Mouse (Mus musculus): ENCODE results near the gene Gpx7.
"Not testable (repeated sequence)": the region's sequence is repeated elsewhere in the genome, so short reads cannot be mapped to it uniquely, and the experiment has no call there.

The Gpx7 gene

DNA sequence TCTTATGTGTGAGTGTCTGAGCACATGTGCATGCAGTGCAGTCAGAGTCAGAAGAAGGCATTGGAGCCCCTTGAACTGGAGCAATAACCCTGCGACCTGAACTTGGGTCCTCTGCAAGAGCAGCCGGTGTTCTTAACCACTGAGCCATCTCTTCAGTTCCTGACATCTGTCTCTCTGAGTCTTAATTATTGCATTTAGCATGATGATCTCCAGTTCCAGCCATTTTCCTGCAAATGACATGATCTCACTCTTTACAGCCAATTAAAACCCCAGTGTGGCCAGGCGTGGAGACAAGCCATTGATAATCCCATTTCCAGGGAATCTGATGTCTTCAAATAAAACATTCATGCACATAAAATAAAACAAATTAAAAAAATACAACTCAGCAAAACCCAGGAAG, 18.0 kb downstream of the Gpx7 start:
- DNase-seq, result no peak

DNA sequence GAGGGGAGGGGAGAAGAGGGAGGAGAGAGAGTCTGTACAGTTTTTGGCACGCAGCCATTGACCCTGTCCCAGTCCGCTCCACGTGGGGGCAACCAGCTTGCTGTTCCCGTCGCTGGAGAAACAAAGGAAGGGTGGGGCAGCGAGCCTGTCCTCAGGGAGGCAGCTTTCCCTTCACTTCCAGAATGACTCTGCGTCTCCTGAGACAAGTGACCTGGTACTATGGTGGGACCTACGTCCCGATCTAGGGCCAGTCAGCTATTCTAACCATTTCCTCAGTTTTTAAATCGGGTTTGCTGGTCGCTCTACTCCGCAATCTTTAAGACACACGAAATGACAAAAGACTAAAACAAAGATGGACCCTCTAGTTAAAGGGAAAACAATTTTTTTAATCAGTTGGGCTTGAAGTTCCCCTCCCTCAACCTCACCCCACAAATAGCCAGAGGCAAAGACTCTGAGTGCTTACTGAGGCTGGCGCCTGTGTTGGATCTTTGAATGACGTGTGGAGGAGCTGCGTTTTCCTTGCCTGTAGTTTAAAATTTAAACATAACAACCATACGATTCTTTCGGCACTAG, 19.0 kb downstream of the Gpx7 start:
- peak; percentile 76 to 86 for DNase-seq

GRCm38 (mm10) chr4:108387106-108387505, 19.7 kb downstream of the Gpx7 start:
- peak in 1 of 2 experiments; percentile 13 for DNase-seq

GRCm38 (mm10) chr4:108386087-108386486, 20.7 kb downstream of the Gpx7 start:
- DNase-seq, result no peak

DNA sequence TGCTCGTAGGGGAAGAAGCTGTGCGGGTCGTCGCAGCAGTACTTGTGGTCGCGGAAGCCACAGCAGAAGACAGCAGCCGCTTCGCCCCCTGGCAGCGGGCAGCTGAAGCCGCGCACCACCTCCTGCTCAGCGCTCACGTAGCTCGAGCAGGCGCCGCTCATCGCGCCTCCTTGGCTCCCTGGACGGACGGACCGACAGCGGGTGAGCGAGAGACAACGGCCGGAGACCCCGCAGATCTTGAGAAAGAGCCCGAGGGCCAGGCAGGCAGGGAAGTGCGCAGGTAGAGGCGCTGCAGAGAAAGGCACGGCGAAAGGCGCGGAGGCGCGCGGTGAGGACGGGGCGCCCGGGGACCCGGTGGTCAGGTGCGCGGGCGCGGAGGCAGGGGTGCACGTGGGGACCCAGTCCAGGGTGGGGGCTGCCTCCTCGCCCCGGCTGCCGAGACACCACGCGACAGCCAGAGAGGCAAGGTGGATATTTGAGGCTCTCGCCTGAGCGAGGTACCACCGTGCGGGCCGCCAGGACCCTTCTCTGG, 23.5 kb downstream of the Gpx7 start, which contains the start of gene Shisal2a:
TSS of gene Shisal2a (minus strand) at position 167 of the 532 bp plus-strand sequence.
- DNase-seq, result peak in 1 of 2 experiments; percentile 42

DNA sequence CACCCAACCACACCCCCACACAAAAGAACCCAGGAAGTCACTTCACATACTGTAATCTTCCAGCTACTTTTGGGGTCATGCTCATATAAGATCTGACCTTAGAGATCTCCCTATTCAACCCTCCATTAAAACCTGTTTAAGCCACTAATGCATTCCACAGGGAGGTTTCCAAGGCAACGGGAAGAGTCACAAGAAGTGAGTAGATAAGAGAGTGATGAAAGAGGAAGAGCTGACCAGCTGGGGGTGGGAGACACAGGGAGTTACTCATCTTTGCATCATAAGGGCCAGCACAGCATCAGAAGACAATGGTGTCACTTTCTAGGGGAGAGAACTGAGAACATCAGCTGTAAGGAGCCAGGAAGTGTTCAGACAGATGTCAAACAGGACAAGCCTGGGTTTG, 26.6 kb downstream of the Gpx7 start:
- DNase-seq, result no peak

DNA sequence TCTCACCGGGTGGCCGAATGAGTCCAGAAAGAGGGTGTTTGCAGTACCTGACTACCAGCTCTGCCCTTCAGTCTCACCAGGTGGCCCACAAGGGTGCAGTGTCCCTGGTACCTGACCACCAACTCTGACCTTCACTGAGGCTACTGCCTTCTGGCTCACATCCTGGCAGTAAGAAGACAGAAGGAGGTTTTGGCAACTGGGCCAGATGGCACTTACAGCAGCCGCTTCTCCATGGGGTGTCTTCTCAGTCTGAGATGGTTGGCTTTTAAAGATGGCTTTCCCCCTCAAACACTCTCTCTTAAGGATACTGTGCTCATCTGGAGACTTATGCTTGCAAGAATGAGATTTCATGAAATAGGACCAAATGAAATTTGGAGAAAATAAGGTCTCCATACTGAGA, 27.3 kb downstream of the Gpx7 start:
- DNase-seq, result no peak

- DNase-seq, result no peak
Measured at GRCm38 (mm10) chr4:108372166-108372565, 34.6 kb downstream of the Gpx7 start.

DNA sequence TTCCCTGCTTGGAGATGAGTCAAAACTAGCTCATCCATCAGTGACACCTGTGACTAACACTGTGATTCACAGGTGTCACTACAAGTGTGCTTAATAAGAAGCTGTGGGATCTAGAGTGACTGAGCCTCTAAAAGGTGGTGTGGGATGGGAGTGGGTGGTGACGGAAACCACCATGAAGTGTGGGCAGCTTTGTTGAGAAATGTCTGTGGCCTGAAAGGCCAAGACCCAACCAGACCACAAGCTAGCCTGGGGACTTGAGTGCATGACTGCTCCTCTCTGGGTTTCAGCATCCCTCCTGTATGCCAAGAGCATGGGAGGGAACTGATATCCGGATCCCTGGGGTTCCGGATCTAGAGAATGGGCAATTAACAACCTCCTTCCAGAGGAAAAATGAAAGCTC, 35.3 kb downstream of the Gpx7 start:
- no peak for DNase-seq

DNA sequence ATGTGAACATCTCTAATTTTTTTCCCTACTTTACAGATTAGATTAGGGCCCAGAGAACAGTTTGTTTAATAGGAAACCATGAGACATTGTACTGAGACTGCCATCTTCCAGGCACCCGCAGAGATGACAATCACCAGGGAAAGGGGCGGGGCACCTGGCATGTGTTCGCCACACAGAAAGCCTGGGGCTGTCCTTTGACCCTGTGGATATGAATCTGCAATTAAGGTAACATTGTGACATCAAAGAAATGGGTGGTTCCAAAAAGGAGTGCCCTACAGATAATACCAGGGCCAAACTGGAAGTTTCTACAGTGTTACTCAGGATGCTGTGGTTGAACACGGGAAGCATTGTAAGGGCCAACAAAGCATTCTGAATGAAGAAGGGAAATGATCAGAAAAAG, 36.4 kb downstream of the Gpx7 start:
- no peak for DNase-seq

DNA sequence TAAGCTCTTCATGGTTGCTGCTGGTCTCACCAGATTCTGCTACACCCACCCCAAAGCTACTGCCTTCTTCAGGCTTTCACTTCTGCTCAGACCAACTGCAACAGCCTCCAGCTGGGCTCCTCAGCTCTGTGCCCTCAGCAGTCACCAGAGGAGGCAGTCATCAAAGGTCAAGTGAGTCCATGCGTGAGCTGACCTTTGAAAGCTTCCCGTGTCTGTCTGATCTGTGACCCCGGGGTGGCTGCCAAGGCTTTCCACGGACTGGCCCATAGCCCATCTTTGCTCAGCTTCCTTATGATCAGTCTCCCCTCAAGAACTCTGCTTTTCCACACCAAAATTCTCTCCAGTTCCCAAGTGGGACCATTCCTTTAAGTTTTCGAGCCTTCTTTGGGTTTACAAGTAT, 37.5 kb downstream of the Gpx7 start:
- peak; percentile 76 to 83 for DNase-seq

- peak in 1 of 2 experiments; percentile 50 for DNase-seq
Measured at GRCm38 (mm10) chr4:108364111-108364476, 42.7 kb downstream of the Gpx7 start.

GRCm38 (mm10) chr4:108363355-108364110, 43.2 kb downstream of the Gpx7 start:
- DNase-seq, result no peak

- DNase-seq, result peak; percentile 60 to 84
Measured at GRCm38 (mm10) chr4:108362321-108363261, 44.2 kb downstream of the Gpx7 start.

DNA sequence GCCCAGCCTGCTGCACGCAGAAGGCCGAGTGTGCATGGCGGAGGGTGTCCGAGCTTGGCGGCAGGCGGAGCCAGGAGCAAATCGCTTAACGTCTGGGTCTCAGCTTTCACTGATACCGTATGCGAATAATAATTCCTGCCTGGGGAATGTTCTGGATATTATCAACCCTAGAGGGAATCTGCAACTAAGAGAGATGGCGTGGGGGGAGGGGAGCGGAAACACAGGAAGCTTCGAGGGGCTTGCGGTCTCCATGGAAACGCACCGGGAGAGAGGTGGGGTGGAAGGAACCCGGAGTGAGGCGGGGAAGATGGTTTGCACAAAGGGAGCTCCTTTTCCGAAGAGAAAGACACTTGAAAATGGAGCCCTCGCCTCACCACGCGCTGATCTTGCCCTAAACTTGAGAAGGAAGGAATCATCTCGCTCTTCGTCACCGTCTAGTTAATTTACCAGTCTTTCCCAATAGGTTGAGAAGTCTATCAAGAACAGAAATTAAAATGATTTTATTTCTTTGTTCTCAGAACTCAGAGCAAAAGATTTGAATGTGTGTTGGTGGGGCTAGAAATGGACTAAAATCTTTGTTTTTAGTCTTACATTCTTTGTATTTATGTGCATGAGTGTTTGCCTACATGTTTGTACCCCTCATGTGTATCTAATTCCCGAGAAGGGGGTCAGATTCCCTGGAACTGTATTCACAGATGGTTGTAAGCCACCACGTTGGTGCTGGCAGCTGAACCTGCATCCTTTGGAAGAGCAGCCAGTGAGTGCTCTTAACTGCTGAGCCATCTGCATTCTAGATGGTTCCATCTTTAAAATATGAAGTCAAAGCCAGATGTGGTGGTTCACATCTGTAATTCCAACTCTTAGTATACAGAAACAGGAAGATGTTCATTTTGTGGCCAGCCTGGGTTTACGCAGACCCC, 46.4 kb downstream of the Gpx7 start:
- peak; percentile 63 to 73 for DNase-seq

DNA sequence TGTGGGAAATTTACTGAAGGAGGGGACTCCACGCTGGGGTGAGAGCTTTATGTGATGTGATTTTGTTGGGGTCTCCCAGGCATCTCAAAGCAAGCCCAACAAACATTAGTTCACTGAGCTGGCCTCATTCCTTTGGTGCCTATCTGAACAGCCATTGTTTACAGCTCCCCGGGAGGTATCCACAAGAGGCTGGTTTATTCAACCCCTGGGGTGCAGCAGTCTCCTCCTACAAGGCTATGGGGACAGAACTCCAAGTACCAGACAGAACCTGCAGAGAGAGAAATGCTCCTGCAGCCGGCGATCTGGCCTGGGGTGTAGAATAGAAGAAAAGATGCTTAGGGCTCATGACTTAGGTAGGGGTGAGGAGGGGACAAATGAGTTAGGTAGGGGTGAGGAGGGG, 48.3 kb downstream of the Gpx7 start:
- no peak for DNase-seq

GRCm38 (mm10) chr4:108357458-108357857, 49.3 kb downstream of the Gpx7 start:
- peak; percentile 13 to 46 for DNase-seq

DNA sequence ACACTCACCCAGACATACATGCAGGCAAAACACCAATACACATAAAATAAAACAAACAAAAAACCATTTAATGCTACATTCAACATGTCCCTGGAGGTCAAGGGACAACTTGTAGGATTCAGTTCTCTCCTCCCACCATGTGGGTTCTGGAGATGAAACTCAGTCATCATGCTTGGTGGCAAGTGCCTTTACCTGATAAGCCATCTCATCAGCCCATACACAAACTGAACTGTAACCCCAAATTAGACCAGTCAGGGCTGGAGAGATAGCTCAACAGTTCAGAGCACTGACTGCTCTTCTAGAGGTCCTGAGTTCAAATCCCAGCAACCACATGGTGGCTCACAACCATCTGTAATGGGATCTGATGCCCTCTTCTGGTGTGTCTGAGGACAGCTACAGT, 53.2 kb downstream of the Gpx7 start:
- DNase-seq, result not testable (repeated sequence)

DNA sequence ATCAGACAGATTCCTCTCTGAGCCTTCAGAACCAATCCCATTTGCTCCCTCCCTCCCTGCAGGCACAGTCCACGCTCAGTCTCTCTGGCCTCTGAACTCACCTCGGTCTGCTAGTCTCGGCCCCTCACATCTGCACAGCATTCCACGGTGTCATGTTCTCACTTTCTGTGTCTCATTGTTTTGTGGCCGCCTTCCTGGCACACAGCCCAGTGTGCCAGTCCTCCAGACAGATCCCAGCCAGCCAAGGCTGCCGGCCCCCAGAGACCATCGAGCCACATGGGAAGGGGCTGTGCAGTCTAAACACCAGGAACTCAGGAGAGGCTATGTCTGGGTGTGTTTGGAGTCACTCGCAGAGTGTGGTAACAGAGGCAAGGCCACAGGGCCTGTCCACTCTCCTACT, 55.9 kb downstream of the Gpx7 start:
- peak; percentile 34 to 66 for DNase-seq

Measured in kidney, postnatal 25 days (tissue).